Mouse (Mus musculus) brain, embryonic 18.5 days (tissue): ENCODE measurements around the gene Cyb5d1.

Experiments
- DNase-seq: peaks from one replicate; pipeline ENCODE4 v3.0.0-alpha.2; 2012; ENCODE audit warnings: low read depth, low spot score

Cyb5d1 gene

GRCm38 (mm10) chr11:69379600-69379999 is 15.8 kb downstream of the Cyb5d1 start:
- DNase-seq, result no peak

GRCm38 (mm10) chr11:69377766-69378165 is 17.7 kb downstream of the Cyb5d1 start:
- DNase-seq, result no peak

- no peak for DNase-seq
These were observed 19.8 kb downstream of the Cyb5d1 start for GRCm38 (mm10) chr11:69375646-69376045.

DNA sequence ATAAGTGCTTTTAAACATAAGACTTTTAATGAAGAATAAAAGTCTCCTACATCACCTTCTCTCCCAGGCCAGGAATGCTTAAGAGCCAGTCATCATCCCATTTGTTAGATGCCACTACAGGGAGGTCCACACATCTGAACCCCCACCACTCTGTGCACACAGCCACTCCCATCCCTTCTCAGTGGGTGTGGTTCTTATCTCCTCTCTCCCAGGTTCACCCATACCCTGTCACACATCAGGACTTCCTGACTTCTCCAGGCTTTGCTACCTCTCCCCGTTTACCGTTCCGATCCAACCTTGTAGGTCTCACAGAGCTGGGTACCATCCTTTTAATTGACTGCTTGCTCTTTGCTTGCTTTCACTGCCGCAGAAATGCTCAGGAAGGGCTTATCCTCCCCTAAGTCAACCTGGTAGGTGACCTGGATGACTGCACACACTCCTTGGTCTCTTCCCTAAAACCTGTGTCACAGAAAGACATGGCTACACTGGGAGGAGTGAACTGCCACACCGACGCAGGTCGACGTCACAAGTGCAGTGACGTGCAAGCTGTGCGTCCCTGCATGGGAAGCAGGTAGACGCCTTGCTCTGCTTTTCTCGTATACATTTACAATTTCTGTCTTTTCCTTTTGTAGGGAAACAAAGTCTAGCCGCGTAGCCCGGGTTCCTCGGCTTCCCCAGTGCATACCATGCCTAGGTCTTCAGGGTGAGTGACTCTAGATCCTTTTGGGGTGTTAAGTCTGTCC is 22.0 kb downstream of the Cyb5d1 start:
- DNase-seq, result no peak

- no peak for DNase-seq
These were observed 22.7 kb downstream of the Cyb5d1 start for GRCm38 (mm10) chr11:69372780-69373170.

GRCm38 (mm10) chr11:69372056-69372779 is 23.2 kb downstream of the Cyb5d1 start:
- DNase-seq, result no peak

- DNase-seq, result no peak
These were observed 23.8 kb downstream of the Cyb5d1 start for GRCm38 (mm10) chr11:69371601-69372000.

- DNase-seq, result no peak
These were observed 24.6 kb downstream of the Cyb5d1 start for GRCm38 (mm10) chr11:69370817-69371215.

- no peak for DNase-seq
These were observed 25.2 kb downstream of the Cyb5d1 start for GRCm38 (mm10) chr11:69369990-69370816.

DNA sequence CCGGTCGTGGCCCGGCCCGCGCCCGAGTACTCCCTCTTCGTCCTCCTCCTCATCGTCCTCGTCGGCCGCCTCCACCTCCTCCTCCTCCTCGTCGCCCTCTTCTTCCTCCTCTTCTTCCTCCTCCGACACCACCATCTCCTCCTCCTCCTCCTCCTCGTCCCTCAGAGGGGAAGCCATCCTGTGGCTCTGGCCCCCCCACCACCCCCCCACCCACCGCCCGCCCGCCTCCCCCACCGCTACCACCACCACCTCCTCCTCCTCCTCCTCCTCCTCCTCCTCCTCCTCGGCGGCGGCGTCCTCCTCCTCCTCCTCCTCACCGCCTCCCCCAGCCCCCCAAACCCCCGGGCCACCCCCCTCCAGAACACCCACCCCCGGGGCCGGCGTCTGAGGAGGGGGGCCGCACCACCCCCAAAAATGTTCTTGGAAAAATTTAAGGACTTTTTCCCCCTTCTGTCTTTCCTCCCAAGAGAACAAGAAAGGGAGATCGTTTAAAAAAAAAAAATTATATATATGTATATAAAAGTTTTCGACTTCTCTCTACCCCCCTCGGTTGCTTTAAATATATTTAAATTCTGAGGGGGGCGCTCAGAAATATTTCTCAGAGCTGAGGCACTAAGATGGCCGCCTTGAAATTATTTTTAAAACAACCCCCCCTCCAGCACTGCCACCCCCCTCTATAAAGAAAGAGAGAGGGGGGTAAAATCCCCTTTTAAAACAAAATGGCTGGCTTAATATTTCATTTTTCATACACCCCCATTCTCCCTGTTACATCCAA is 26.0 kb downstream of the Cyb5d1 start, which contains the start of gene Chd3:
Chd3 (minus strand) TSS at position 192 of the 775 bp plus-strand sequence.
- DNase-seq, result no peak

DNA sequence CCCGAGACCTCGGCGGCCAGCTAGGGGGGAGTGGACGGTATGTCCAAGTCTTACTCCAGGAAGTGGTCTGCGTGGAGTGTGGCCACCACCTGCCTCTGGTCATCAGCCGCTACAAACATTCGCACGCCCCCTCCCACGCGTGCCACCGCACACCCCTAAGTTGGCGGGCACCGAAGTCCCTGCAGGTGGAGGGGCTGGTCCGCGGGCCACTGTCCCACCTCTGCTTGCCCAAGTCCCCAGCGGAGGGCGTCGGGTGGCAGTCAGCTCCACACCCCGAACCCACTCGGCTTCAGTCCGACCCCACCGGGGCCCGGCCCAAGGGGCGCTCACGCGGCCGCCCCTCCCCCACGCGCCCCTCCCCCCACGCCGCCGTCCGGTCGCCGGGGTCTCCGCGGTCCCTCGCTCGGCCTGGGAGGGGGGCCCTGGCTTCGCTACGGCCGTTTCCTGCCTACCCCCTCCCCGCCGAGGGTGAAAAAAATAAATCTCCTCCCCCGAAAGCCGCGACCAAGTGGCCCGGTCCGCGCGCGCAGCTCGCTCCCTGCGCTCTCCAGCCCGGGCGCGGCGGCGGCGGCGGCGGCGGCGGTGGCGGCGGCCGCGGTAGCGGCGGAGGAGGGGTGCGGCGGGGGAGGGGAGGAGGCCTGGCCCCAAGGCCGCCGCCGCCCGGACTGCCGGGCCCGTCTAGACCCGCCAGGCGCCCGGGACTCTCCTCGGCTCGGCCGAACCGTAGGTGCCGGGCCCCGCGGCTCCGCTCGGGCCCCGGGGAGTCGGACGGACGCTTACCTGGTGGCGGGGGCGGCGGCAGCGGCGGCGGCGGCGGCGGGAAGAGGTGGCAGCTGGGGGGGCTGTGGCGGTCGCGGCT is 26.8 kb downstream of the Cyb5d1 start:
- no peak for DNase-seq

DNA sequence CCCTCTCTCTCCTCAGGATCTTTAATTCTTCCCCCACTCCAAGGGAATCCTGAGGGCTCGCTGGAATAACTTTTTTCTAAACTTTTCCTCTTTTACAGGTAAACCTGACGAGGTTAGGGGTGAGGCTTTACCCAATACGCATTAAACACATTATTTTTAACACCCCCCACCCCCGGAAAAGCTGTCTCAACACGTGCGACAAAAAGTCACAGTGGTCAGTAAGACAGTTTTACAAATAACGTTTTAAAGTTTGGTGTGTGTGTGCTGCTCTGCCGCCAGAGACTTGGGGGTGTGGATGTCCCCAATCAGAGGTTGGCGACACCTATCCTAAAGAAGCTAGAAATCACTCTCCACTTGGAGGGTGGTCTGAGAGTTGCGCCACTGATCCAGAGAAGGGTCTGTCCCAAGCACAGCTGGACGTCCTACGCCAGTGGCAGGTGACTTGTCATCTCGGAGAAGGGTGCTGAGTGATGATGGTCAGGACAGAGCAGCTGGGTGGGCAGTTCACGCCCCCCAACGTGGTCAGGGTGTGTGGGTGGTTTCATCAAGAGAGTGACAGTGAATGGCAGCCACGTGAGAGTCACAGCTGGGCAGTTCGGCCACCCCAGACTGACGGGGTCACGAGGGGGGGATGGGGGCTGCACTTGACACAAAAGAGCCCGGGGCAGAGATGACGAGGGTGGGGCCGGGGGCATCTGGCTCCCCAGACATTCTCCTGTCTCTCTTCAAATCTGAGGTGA is 27.6 kb downstream of the Cyb5d1 start:
- DNase-seq, result no peak

GRCm38 (mm10) chr11:69366855-69367615 is 28.4 kb downstream of the Cyb5d1 start:
- no peak for DNase-seq

DNA sequence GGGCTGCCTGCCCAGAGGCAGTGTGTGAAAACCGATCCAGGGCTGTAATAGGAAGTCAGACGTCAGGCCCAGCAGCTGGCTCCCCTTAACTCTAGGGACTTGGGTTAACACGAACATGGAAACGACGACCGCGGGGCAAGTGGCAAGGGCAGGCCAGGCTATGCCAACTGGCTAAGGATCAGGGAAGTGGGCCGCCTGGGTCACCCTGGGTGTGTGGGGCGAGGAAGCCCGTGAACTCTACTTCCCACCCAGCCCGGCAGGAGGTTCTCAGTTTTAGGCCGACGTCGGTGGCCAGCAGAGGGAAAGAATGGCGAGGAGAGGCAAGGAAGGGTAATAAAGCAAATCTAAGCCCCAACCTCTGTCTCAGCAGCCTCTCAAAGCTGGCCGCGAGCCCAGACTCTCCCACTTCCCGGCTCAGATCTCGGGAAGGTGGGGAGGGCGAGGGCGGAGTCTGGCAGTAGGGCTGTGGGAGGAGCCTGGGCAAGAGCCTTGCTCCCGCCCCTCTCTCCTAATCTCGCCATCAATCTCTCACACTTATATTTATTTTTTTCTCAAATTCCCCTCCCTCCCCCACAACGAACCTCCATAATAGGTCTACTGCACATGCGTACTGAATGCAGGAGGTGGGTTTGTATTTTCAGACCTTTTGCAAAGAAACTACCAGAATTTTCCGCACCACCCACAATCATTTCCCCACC is 29.1 kb downstream of the Cyb5d1 start:
- peak; percentile 95 for DNase-seq

GRCm38 (mm10) chr11:69365722-69366121 is 29.7 kb downstream of the Cyb5d1 start:
- no peak for DNase-seq

- no peak for DNase-seq
These were observed 30.5 kb downstream of the Cyb5d1 start for GRCm38 (mm10) chr11:69364910-69365309.

- no peak for DNase-seq
These were observed 31.1 kb downstream of the Cyb5d1 start for GRCm38 (mm10) chr11:69364376-69364775.

DNA sequence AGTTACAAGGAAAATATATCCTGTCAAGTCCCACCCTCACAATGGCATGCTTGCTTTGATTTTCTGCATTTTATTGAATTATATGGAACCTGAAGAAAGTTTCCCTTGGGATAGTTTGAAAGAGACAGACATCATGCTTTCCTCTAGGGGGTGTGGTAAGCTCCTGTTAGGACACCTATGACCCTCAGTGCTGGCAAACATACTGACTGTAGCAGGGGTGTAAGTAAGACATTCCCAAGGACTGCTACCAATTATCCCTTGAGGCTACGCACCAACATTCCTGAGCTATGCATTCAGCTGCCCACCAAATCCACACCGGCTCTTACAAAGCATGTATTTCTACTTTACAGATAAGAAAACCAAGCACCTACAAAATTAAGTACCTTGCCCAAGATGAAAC is 33.0 kb downstream of the Cyb5d1 start:
- no peak for DNase-seq
